Mouse (Mus musculus) CH12.LX (cell line): ENCODE results near the gene Sectm1a. TPM values are rescaled to one million over a fixed set of nuclear protein-coding genes. Genes with fewer than 3 reads are reported as not detected.

ENCODE experiments used
- DNase-seq: peaks from one replicate; pipeline ENCODE4 v3.0.0-alpha.2; 2013; ENCODE audit errors: extremely low read depth
- H3K27ac ChIP-seq: 2 replicates; pipeline ENCODE4 v1.5.1; 2012; ENCODE audit warnings: low read depth, mild to moderate bottlenecking, control low read depth, moderate library complexity; ENCODE audit not compliant: insufficient read depth
- H3K27me3 ChIP-seq: replicated peaks from 2 replicates; pipeline ENCODE3; 2012; ENCODE audit warnings: inconsistent platforms
- H3K36me3 ChIP-seq, 2 experiments: replicated peaks in 1 of 2; 2 replicates each; pipeline versions ENCODE3 to v1.6.1; 2012; ENCODE audit warnings: inconsistent platforms in 1 of 2, low read length in 1 of 2, mild to moderate bottlenecking in 1 of 2, mixed read lengths in 1 of 2, moderate library complexity in 1 of 2; ENCODE audit not compliant: control insufficient read depth in 1 of 2, insufficient read depth in 1 of 2
- H3K4me1 ChIP-seq, 2 experiments: 2 replicates each; pipeline ENCODE4 v1.6.1; 2012; ENCODE audit warnings: inconsistent platforms in 1 of 2, moderate library complexity in 1 of 2; ENCODE audit not compliant: insufficient read depth in 2 of 2, control insufficient read depth in 1 of 2
- H3K4me2 ChIP-seq: 2 replicates; pipeline ENCODE4 v1.6.1; 2012; ENCODE audit warnings: low read depth, mild to moderate bottlenecking, control low read depth; ENCODE audit not compliant: poor library complexity, insufficient read depth, severe bottlenecking
- H3K4me3 ChIP-seq, 3 experiments: fragments of 150-350 bp in 1 of 3; sonication (generic) in 1 of 3; replicated peaks in 1 of 3; 2 replicates each; pipeline versions ENCODE3 to v1.5.1; 2011 to 2012; ENCODE audit warnings: low read depth in 2 of 3, low read length in 2 of 3, mild to moderate bottlenecking in 2 of 3, moderate library complexity in 2 of 3, control low read depth in 1 of 3, improper control_type of control experiment in 1 of 3, inconsistent platforms in 1 of 3, mixed read lengths in 1 of 3; ENCODE audit not compliant: poor library complexity in 1 of 3
- H3K79me2 ChIP-seq: replicated peaks from 2 replicates; pipeline ENCODE4 v1.6.1; 2012; ENCODE audit warnings: mild to moderate bottlenecking, moderate library complexity; ENCODE audit not compliant: control insufficient read depth, poor library complexity, insufficient read depth, severe bottlenecking; ENCODE audit errors: extremely low read depth
- H3K9ac ChIP-seq: 2 replicates; pipeline ENCODE4 v1.6.1; 2012; ENCODE audit warnings: low read depth, mild to moderate bottlenecking, control low read depth, moderate library complexity; ENCODE audit not compliant: insufficient read depth
- H3K9me3 ChIP-seq: replicated peaks from 2 replicates; pipeline ENCODE3; 2012; ENCODE audit warnings: low read length, inconsistent platforms, mixed read lengths
- CHD2 ChIP-seq: IDR thresholded peaks from 2 replicates; pipeline ENCODE4 v1.6.1; 2011; ENCODE audit warnings: low read length, improper control_type of control experiment
- IRF4 ChIP-seq: IDR thresholded peaks from 2 replicates; pipeline ENCODE4 v1.6.1; 2014; ENCODE audit warnings: low read depth, mild to moderate bottlenecking, inconsistent platforms, low read length, improper control_type of control experiment
- JUND ChIP-seq: conservative IDR thresholded peaks from 2 replicates; pipeline ENCODE4 v1.6.1; 2011; ENCODE audit warnings: low read depth, low read length, improper control_type of control experiment
- MAX ChIP-seq: IDR thresholded peaks from 2 replicates; pipeline ENCODE4 v1.6.1; 2011; ENCODE audit warnings: low read length, improper control_type of control experiment
- MAZ ChIP-seq: IDR thresholded peaks from 2 replicates; pipeline ENCODE4 v1.6.1; 2012; ENCODE audit warnings: low read depth, mild to moderate bottlenecking, inconsistent platforms, low read length, improper control_type of control experiment, moderate library complexity
- MEF2A ChIP-seq: IDR thresholded peaks from 2 replicates; pipeline ENCODE4 v1.6.1; 2014; ENCODE audit warnings: low read depth, mild to moderate bottlenecking, inconsistent platforms, low read length, improper control_type of control experiment, borderline replicate concordance
- POLR2A ChIP-seq: IDR thresholded peaks from 2 replicates; pipeline ENCODE4 v1.6.1; 2011; ENCODE audit warnings: low read depth, mild to moderate bottlenecking, improper control_type of control experiment, low read length
- RCOR1 ChIP-seq: conservative IDR thresholded peaks from 2 replicates; pipeline ENCODE4 v1.6.1; 2012; ENCODE audit warnings: low read depth, mild to moderate bottlenecking, inconsistent platforms, low read length, improper control_type of control experiment
- SMC3 ChIP-seq: IDR thresholded peaks from 2 replicates; pipeline ENCODE4 v1.6.1; 2011; ENCODE audit warnings: low read depth, low read length, improper control_type of control experiment
- TBP ChIP-seq: conservative IDR thresholded peaks from 2 replicates; pipeline ENCODE4 v1.6.1; 2011; ENCODE audit warnings: low read depth, low read length, improper control_type of control experiment
- USF2 ChIP-seq: conservative IDR thresholded peaks from 2 replicates; pipeline ENCODE4 v1.6.1; 2011; ENCODE audit warnings: low read depth, low read length, improper control_type of control experiment
- ZKSCAN1 ChIP-seq: IDR thresholded peaks from 2 replicates; pipeline ENCODE4 v1.6.1; 2012; ENCODE audit warnings: low read depth, inconsistent platforms, low read length, improper control_type of control experiment, borderline replicate concordance
- ZNF384 ChIP-seq: IDR thresholded peaks from 2 replicates; pipeline ENCODE4 v1.6.1; 2012; ENCODE audit warnings: low read depth, low read length, improper control_type of control experiment, inconsistent platforms
- dilution Hi-C: fragments of 300-500 bp; cut with MboI; formaldehyde crosslinking; loops from 2 replicates; pipeline ENCODE4 v1.14.3; 2020; ENCODE audit warnings: low sequenced_read_pairs; ENCODE audit not compliant: extremely low pct_unique_long_range_greater_than_20kb, extremely low pct_ligation_motif_present
- in situ Hi-C: fragments of 300-500 bp; cut with MboI; formaldehyde crosslinking; loops from 3 replicates; pipeline ENCODE4 v1.14.3; 2019; ENCODE audit warnings: low sequenced_read_pairs, low pct_ligation_motif_present, low pct_unique_long_range_greater_than_20kb, mixed read lengths
- polyA plus RNA-seq: library from polyadenylated mRNA; unstranded; fragments of >175 nt; gene quantifications from 2 replicates; pipeline ENCODE4 v1.2.1, GENCODE M21; 2012; ENCODE audit warnings: low read depth; ENCODE audit not compliant: insufficient read length
- total RNA-seq, 2 experiments: library from RNA; depleted of rRNA; stranded (reverse); fragments of 300-350 nt in 1 of 2; fragments of >200 nt in 1 of 2; gene quantifications; 2 replicates each; pipeline ENCODE4 v1.2.3; 2012 to 2014

The Sectm1a gene
- total and polyA plus RNA-seq, 3 experiments = 0.08 TPM; not detected in 2

- in situ Hi-C loops = no loop called here
- TF ChIP-seq MAX = no peak
- TF ChIP-seq TBP = no peak
- no peak for TF ChIP-seq SMC3
- no peak for TF ChIP-seq IRF4
- TF ChIP-seq MAZ = no peak
- TF ChIP-seq, all 38 proteins: peak for 0
- H3K9ac ChIP-seq = no peak overlapping the region
- no peaks in the 10 kb centered on the region for H3K4me1 ChIP-seq
- H3K4me3 ChIP-seq = no peak overlapping the region
- DNase-seq = no peak
- no peak overlapping the region for H3K27ac ChIP-seq
- no peak overlapping the region for H3K4me2 ChIP-seq
- H3K36me3 ChIP-seq = no peaks in the 10 kb centered on the region
- dilution Hi-C loops = no loop called here
- H3K9me3 ChIP-seq = no peaks in the 10 kb centered on the region
- H3K27me3 ChIP-seq = no peaks in the 10 kb centered on the region
- H3K79me2 ChIP-seq = no peaks in the 10 kb centered on the region
Measured at GRCm38 (mm10) chr11:121100692-121101091, 19.7 kb upstream of the Sectm1a start.

GRCm38 (mm10) chr11:121099762-121100161 is 18.7 kb upstream of the Sectm1a start:
- no peaks in the 10 kb centered on the region for H3K27me3 ChIP-seq
- no peaks in the 10 kb centered on the region for H3K79me2 ChIP-seq
- dilution Hi-C loops (no loop called here), in situ Hi-C loops (no loop called here)
- DNase-seq = no peak
- H3K27ac ChIP-seq = no peak overlapping the region
- H3K9me3 ChIP-seq = no peaks in the 10 kb centered on the region
- H3K36me3 ChIP-seq = no peaks in the 10 kb centered on the region
- H3K4me2 ChIP-seq = no peak overlapping the region
- no peak overlapping the region for H3K9ac ChIP-seq
- H3K4me3 ChIP-seq = no peak overlapping the region
- no peaks in the 10 kb centered on the region for H3K4me1 ChIP-seq
- no peak for TF ChIP-seq ZNF384
- no peak for TF ChIP-seq JUND
- no peak for TF ChIP-seq USF2
- no peak for TF ChIP-seq SMC3
- TF ChIP-seq RCOR1 = no peak
- no peak for TF ChIP-seq POLR2A
- no peak for TF ChIP-seq ZKSCAN1
- no peak for TF ChIP-seq MEF2A
- no peak for TF ChIP-seq CHD2
- TF ChIP-seq MAZ = no peak
